Mouse (Mus musculus) liver, embryonic 12.5 days (tissue): ENCODE results near the gene Abi3. TPM values are rescaled to one million over a fixed set of nuclear protein-coding genes. Genes with fewer than 3 reads are reported as not detected.
A peak's percentile ranks its signal among the peaks of the same experiment; 100 is the strongest.

Experiments used
- ATAC-seq: fragments of 200-750 bp; cut with Nextera tagmentation; 2 replicates; pipeline ENCODE4 v1.8.0; 2017; ENCODE audit warnings: moderate number of reproducible peaks, mild to moderate bottlenecking, moderate library complexity
- H3K27ac ChIP-seq: fragments of 300-500 bp; sonication (generic); 2 replicates; pipeline ENCODE4 v1.5.1; 2016; ENCODE audit warnings: mild to moderate bottlenecking
- H3K27me3 ChIP-seq: fragments of 300-500 bp; sonication (generic); replicated peaks from 2 replicates; pipeline ENCODE4 v1.6.1; 2016; ENCODE audit warnings: mild to moderate bottlenecking, moderate library complexity
- H3K36me3 ChIP-seq: fragments of 300-500 bp; sonication (generic); 2 replicates; pipeline ENCODE4 v1.6.1; 2016; ENCODE audit warnings: mild to moderate bottlenecking, moderate library complexity
- H3K4me1 ChIP-seq: fragments of 300-500 bp; sonication (generic); 2 replicates; pipeline ENCODE4 v1.6.1; 2016
- H3K4me2 ChIP-seq: fragments of 300-500 bp; sonication (generic); 2 replicates; pipeline ENCODE4 v1.6.1; 2016; ENCODE audit warnings: mild to moderate bottlenecking, moderate library complexity
- H3K4me3 ChIP-seq: fragments of 300-500 bp; sonication (generic); 2 replicates; pipeline ENCODE4 v1.5.1; 2016; ENCODE audit warnings: mild to moderate bottlenecking, moderate library complexity
- H3K9ac ChIP-seq: fragments of 300-500 bp; sonication (generic); 2 replicates; pipeline ENCODE4 v1.6.1; 2016; ENCODE audit warnings: mild to moderate bottlenecking, moderate library complexity
- H3K9me3 ChIP-seq: fragments of 300-500 bp; sonication (generic); replicated peaks from 2 replicates; pipeline ENCODE4 v1.6.1; 2016; ENCODE audit warnings: mild to moderate bottlenecking, moderate library complexity
- WGBS: fragments of 180-500 bp; shearing (Covaris S2); methylation state at CpG from one replicate; pipeline ENCODE4 v1.1.7; 2016; ENCODE audit not compliant: insufficient replicate concordance; 5-methylcytosine and 5-hydroxymethylcytosine counted together
- polyA plus RNA-seq: library from polyadenylated mRNA; unstranded; fragments of >200 nt; fragmentation: Nextera tagmentation; extraction: Ambion mirVana; gene quantifications from 2 replicates; pipeline ENCODE4 v1.2.1, GENCODE M21; 2016

The Abi3 gene
- polyA plus RNA-seq, 1 experiment from 2014 or later = 7.6 TPM

- peak overlapping the region; percentile 58 for H3K4me2 ChIP-seq
- no peak for ATAC-seq
- peaks cover 10% of the 10 kb centered on the region; the same call in 1 of the 2 replicates for H3K9me3 ChIP-seq
- H3K36me3 ChIP-seq = no peaks in the 10 kb centered on the region
- H3K4me1 ChIP-seq = peaks cover 97% of the 10 kb centered on the region
- H3K9ac ChIP-seq = peak overlapping the region; percentile 72; the same call in 1 of the 2 replicates
- peak overlapping the region; percentile 100 for H3K27ac ChIP-seq
- WGBS = 52% methylated on average over 5 of the region's 5 CpGs
- no peaks in the 10 kb centered on the region for H3K27me3 ChIP-seq
- H3K4me3 ChIP-seq = no peak overlapping the region
Observed at GRCm38 (mm10) chr11:95805010-95805409, 37.3 kb downstream of the Abi3 start.

DNA sequence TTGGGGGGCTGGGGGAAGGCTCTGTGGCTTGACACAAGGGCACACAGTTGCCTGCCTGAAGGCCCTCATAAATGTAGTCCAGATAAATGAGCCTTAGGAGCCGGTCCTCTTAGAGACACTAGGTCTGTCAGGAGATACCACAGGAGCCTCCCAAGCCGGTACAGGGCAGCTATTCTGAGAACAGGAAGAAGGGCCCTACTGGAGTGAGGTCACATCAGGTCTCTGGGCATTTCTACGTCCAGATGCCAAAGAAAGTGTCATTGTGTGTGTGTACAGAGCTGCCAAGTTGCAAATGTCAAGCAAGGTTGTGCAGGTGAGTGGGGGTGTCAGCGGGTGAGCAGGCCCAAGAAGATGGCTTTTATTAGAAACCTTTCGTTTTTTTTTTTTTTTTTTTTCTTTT, 46.7 kb downstream of the Abi3 start:
- WGBS = 48% methylated on average over 5 of the region's 5 CpGs
- no peak for ATAC-seq
- Histone ChIP-seq H3K4me3 (no peak overlapping the region), H3K9me3 (no peaks in the 10 kb centered on the region), H3K9ac (no peak overlapping the region), H3K27me3 (peaks cover 57% of the 10 kb centered on the region), H3K4me2 (no peak overlapping the region), H3K27ac (no peak overlapping the region), H3K4me1 (peaks cover 60% of the 10 kb centered on the region), H3K36me3 (no peaks in the 10 kb centered on the region)

DNA sequence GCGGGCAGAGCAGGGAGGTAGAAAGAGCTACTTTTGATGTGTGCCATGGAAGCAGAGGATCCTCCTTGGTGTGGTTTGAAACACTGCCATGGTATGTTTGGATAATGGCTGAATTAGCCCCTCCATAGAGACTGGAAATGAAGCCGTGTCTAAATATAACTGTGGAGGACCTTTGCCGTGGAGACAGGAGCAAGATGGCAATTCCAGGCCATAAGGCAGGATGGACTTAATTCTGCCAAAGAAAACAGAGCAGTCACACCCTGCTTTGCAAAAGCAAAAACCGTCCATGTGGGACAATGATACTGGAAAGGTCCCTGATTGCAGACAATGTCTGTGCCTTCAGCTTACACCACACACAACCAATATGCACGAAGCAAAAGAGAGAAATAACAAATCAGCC, 48.1 kb downstream of the Abi3 start:
- Histone ChIP-seq H3K9me3 (no peaks in the 10 kb centered on the region), H3K36me3 (no peaks in the 10 kb centered on the region), H3K4me2 (no peak overlapping the region), H3K9ac (no peak overlapping the region), H3K4me1 (peaks cover 49% of the 10 kb centered on the region), H3K27ac (0 out of 2 replicates have a peak overlapping the region, but pooled peaks have one; percentile 12), H3K27me3 (peaks cover 57% of the 10 kb centered on the region), H3K4me3 (no peak overlapping the region)
- no peak for ATAC-seq
- 70% methylated on average over 5 of the region's 5 CpGs for WGBS

GRCm38 (mm10) chr11:95792950-95793509, 49.2 kb downstream of the Abi3 start:
- H3K4me2 ChIP-seq = peak overlapping the region; percentile 42
- peak overlapping the region; percentile 68 for H3K27ac ChIP-seq
- H3K9me3 ChIP-seq = no peaks in the 10 kb centered on the region
- H3K27me3 ChIP-seq = peaks cover 45% of the 10 kb centered on the region
- no peak overlapping the region for H3K4me3 ChIP-seq
- peak; percentile 92 for ATAC-seq
- peaks cover 49% of the 10 kb centered on the region for H3K4me1 ChIP-seq
- WGBS = 48% methylated on average over 8 of the region's 8 CpGs
- no peaks in the 10 kb centered on the region for H3K36me3 ChIP-seq
- peak overlapping the region; percentile 28; the same call in 1 of the 2 replicates for H3K9ac ChIP-seq

GRCm38 (mm10) chr11:95791787-95792186, 50.5 kb downstream of the Abi3 start:
- Histone ChIP-seq H3K9ac (no peak overlapping the region), H3K9me3 (no peaks in the 10 kb centered on the region), H3K27ac (peak overlapping the region; percentile 68; the same call in 1 of the 2 replicates), H3K4me1 (peaks cover 43% of the 10 kb centered on the region), H3K4me3 (no peak overlapping the region), H3K4me2 (no peak overlapping the region), H3K36me3 (no peaks in the 10 kb centered on the region), H3K27me3 (peaks cover 33% of the 10 kb centered on the region)
- 75% methylated on average over 13 of the region's 13 CpGs for WGBS
- ATAC-seq = no peak

GRCm38 (mm10) chr11:95789451-95789891, 52.8 kb downstream of the Abi3 start:
- Histone ChIP-seq H3K4me1 (peaks cover 38% of the 10 kb centered on the region), H3K4me2 (no peak overlapping the region), H3K4me3 (no peak overlapping the region), H3K27me3 (peaks cover 9% of the 10 kb centered on the region), H3K9ac (no peak overlapping the region), H3K9me3 (peaks cover 6% of the 10 kb centered on the region; the same call in 1 of the 2 replicates), H3K36me3 (no peaks in the 10 kb centered on the region), H3K27ac (peak overlapping the region; percentile 45; the same call in 1 of the 2 replicates)
- ATAC-seq = no peak
- 74% methylated on average over 8 of the region's 8 CpGs for WGBS

GRCm38 (mm10) chr11:95786511-95786910, 55.8 kb downstream of the Abi3 start:
- ATAC-seq = no peak
- no peak overlapping the region for H3K27ac ChIP-seq
- H3K4me1 ChIP-seq = peaks cover 9% of the 10 kb centered on the region; the same call in 1 of the 2 replicates
- 68% methylated on average over 6 of the region's 6 CpGs for WGBS
- H3K36me3 ChIP-seq = peaks cover 7% of the 10 kb centered on the region; the same call in 1 of the 2 replicates
- peaks cover 6% of the 10 kb centered on the region; the same call in 1 of the 2 replicates for H3K9me3 ChIP-seq
- no peak overlapping the region for H3K9ac ChIP-seq
- no peak overlapping the region for H3K4me3 ChIP-seq
- peaks cover under 1% of the 10 kb centered on the region; the same call in 1 of the 2 replicates for H3K27me3 ChIP-seq
- no peak overlapping the region for H3K4me2 ChIP-seq

- Histone ChIP-seq H3K4me3 (no peak overlapping the region), H3K27me3 (0 out of 2 replicates have a peak, but pooled peaks cover 3% of the 10 kb centered on the region), H3K27ac (no peak overlapping the region), H3K9me3 (peaks cover 6% of the 10 kb centered on the region; the same call in 1 of the 2 replicates), H3K4me2 (no peak overlapping the region), H3K4me1 (peaks cover 9% of the 10 kb centered on the region; the same call in 1 of the 2 replicates), H3K9ac (no peak overlapping the region), H3K36me3 (peaks cover 7% of the 10 kb centered on the region; the same call in 1 of the 2 replicates)
- 78% methylated on average over 4 of the region's 4 CpGs for WGBS
- no peak for ATAC-seq
Observed at GRCm38 (mm10) chr11:95785675-95786074, 56.6 kb downstream of the Abi3 start.

GRCm38 (mm10) chr11:95783958-95784357, 58.3 kb downstream of the Abi3 start:
- ATAC-seq = no peak
- Histone ChIP-seq H3K36me3 (peaks cover 7% of the 10 kb centered on the region; the same call in 1 of the 2 replicates), H3K4me2 (no peak overlapping the region), H3K27ac (no peak overlapping the region), H3K9ac (no peak overlapping the region), H3K4me1 (peaks cover 15% of the 10 kb centered on the region), H3K27me3 (0 out of 2 replicates have a peak, but pooled peaks cover 3% of the 10 kb centered on the region), H3K4me3 (no peak overlapping the region), H3K9me3 (peaks cover 6% of the 10 kb centered on the region; the same call in 1 of the 2 replicates)
- WGBS = 74% methylated on average over 9 of the region's 9 CpGs

GRCm38 (mm10) chr11:95783457-95783856, 58.8 kb downstream of the Abi3 start:
- H3K4me3 ChIP-seq = no peak overlapping the region
- H3K4me1 ChIP-seq = peaks cover 20% of the 10 kb centered on the region
- H3K27me3 ChIP-seq = 0 out of 2 replicates have a peak, but pooled peaks cover 3% of the 10 kb centered on the region
- no peak overlapping the region for H3K9ac ChIP-seq
- no peak overlapping the region for H3K27ac ChIP-seq
- peaks cover 6% of the 10 kb centered on the region; the same call in 1 of the 2 replicates for H3K9me3 ChIP-seq
- ATAC-seq = no peak
- 74% methylated on average over 4 of the region's 4 CpGs for WGBS
- no peak overlapping the region for H3K4me2 ChIP-seq
- peaks cover 7% of the 10 kb centered on the region; the same call in 1 of the 2 replicates for H3K36me3 ChIP-seq

DNA sequence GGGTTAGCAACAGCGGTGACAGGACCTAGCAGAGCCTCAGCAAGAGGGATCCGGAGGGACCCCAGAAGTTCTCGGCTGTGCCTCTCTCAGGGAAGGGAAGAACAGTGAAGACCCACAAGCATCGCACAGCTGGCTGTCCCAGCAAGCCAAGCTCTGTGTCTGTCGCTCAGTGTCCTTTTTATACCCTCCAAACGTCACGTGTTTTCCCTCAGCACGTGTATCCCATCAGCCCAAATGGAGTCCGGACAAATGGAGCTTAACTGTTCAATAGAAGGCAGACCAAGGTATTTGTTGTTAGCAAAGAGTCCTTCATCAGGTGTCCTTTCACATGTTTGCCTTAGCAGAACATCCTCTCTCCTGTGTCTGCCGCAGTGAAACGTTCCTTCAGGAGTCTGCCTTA, 60.7 kb downstream of the Abi3 start:
- H3K9ac ChIP-seq = no peak overlapping the region
- WGBS = 85% methylated on average over 11 of the region's 11 CpGs
- peaks cover 6% of the 10 kb centered on the region; the same call in 1 of the 2 replicates for H3K9me3 ChIP-seq
- peaks cover 7% of the 10 kb centered on the region; the same call in 1 of the 2 replicates for H3K36me3 ChIP-seq
- H3K4me3 ChIP-seq = no peak overlapping the region
- H3K4me2 ChIP-seq = no peak overlapping the region
- H3K4me1 ChIP-seq = peaks cover 37% of the 10 kb centered on the region
- no peak for ATAC-seq
- 0 out of 2 replicates have a peak, but pooled peaks cover 3% of the 10 kb centered on the region for H3K27me3 ChIP-seq
- no peak overlapping the region for H3K27ac ChIP-seq

- Histone ChIP-seq H3K27ac (peak overlapping the region; percentile 37; the same call in 1 of the 2 replicates), H3K4me1 (peaks cover 33% of the 10 kb centered on the region), H3K9me3 (peaks cover 2% of the 10 kb centered on the region; the same call in 1 of the 2 replicates), H3K27me3 (0 out of 2 replicates have a peak, but pooled peaks cover 3% of the 10 kb centered on the region), H3K4me2 (no peak overlapping the region), H3K36me3 (peaks cover 12% of the 10 kb centered on the region; the same call in 1 of the 2 replicates), H3K4me3 (no peak overlapping the region), H3K9ac (no peak overlapping the region)
- ATAC-seq = no peak
- 82% methylated on average over 8 of the region's 8 CpGs for WGBS
Observed at GRCm38 (mm10) chr11:95780480-95780879, 61.8 kb downstream of the Abi3 start.
